Mouse (Mus musculus) heart, embryonic 14.5 days (tissue): Measurements from ENCODE around the gene Rapgef3. TPM values are rescaled to one million over a fixed set of nuclear protein-coding genes. Genes with fewer than 3 reads are reported as not detected.

Source experiments
- ATAC-seq: fragments of 200-750 bp; cut with Nextera tagmentation; 2 replicates; pipeline ENCODE4 v1.8.0; 2017; ENCODE audit warnings: low read depth, moderate TSS enrichment; ENCODE audit not compliant: insufficient number of reproducible peaks, insufficient read depth, low FRiP score
- H3K27ac ChIP-seq, 2 experiments: fragments of 200-500 bp in 1 of 2; fragments of 300-500 bp in 1 of 2; sonication (generic) in 1 of 2; replicated peaks in 1 of 2; 2 replicates each; pipeline ENCODE4 v1.5.1; 2012 to 2014; ENCODE audit warnings: low read depth in 2 of 2, low read length in 2 of 2, control low read depth in 1 of 2, mild to moderate bottlenecking in 1 of 2, mixed read lengths in 1 of 2; ENCODE audit not compliant: control insufficient read depth in 1 of 2, insufficient read depth in 1 of 2
- H3K27me3 ChIP-seq: fragments of 300-500 bp; sonication (generic); 2 replicates; pipeline ENCODE4 v1.6.1; 2014; ENCODE audit warnings: mild to moderate bottlenecking, low read length, control low read depth; ENCODE audit not compliant: control insufficient read depth, insufficient read depth
- H3K36me3 ChIP-seq: fragments of 300-500 bp; sonication (generic); 2 replicates; pipeline ENCODE4 v1.6.1; 2014; ENCODE audit warnings: mild to moderate bottlenecking, control low read depth, low read length, mixed read lengths; ENCODE audit not compliant: control insufficient read depth, insufficient read depth
- H3K4me1 ChIP-seq, 2 experiments: fragments of 200-500 bp in 1 of 2; fragments of 300-500 bp in 1 of 2; sonication (generic) in 1 of 2; 2 replicates each; pipeline ENCODE4 v1.6.1; 2012 to 2014; ENCODE audit warnings: low read length in 2 of 2, control low read depth in 1 of 2, mixed read lengths in 1 of 2; ENCODE audit not compliant: control insufficient read depth in 2 of 2, insufficient read depth in 2 of 2
- H3K4me2 ChIP-seq: fragments of 300-500 bp; sonication (generic); 2 replicates; pipeline ENCODE4 v1.6.1; 2014; ENCODE audit warnings: mild to moderate bottlenecking, low read length
- H3K4me3 ChIP-seq, 2 experiments: fragments of 200-500 bp in 1 of 2; fragments of 300-500 bp in 1 of 2; sonication (generic) in 1 of 2; 2 replicates each; pipeline ENCODE4 v1.5.1; 2012 to 2014; ENCODE audit warnings: low read length in 2 of 2, mild to moderate bottlenecking in 2 of 2, control low read depth in 1 of 2, low read depth in 1 of 2, moderate library complexity in 1 of 2; ENCODE audit not compliant: control insufficient read depth in 1 of 2, insufficient read depth in 1 of 2
- H3K9ac ChIP-seq: fragments of 300-500 bp; sonication (generic); 2 replicates; pipeline ENCODE4 v1.6.1; 2014; ENCODE audit warnings: mild to moderate bottlenecking, low read length
- H3K9me3 ChIP-seq: fragments of 300-500 bp; sonication (generic); 2 replicates; pipeline ENCODE4 v1.6.1; 2016; ENCODE audit warnings: low read length, control low read depth; ENCODE audit not compliant: control insufficient read depth
- WGBS: fragments of 180-500 bp; shearing (Covaris S2); extraction: QIAGEN DNeasy Blood & Tissue Kit; methylation state at CpG from one replicate; pipeline ENCODE4 v1.1.7; 2014; 5-methylcytosine and 5-hydroxymethylcytosine counted together
- polyA plus RNA-seq: library from polyadenylated mRNA; unstranded; fragments of >200 nt; fragmentation: Nextera tagmentation; extraction: Ambion mirVana; gene quantifications from 2 replicates; pipeline ENCODE4 v1.2.1, GENCODE M21; 2014

Gene Rapgef3
- polyA plus RNA-seq, 1 experiment from 2014 or later: 19.2 TPM

DNA sequence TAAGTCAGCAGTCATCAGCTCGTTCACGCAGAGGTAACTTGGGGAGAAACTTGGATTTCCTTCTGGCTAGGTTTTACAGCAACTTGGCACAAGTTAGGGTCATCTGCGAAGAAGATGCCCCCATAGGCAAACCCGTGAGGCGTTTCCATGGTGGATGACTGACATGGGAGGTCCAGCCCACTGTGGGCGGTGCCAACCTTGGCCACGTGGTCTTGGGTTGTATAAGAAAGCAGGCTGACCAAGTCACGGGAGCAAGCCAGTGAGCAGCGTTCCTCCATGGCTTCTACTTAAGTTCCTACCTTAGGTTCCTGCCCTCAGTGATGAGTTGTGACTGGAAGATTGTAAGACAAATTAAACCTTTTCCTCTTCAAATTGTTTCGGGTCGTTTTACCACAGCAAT, 35.8 kb downstream of the Rapgef3 start:
- Histone ChIP-seq H3K27ac (no peak overlapping the region), H3K27me3 (no peaks in the 10 kb centered on the region), H3K4me2 (no peak overlapping the region), H3K4me3 (no peak overlapping the region), H3K9ac (no peak overlapping the region), H3K36me3 (no peaks in the 10 kb centered on the region), H3K9me3 (0 out of 2 replicates have a peak, but pooled peaks cover 3% of the 10 kb centered on the region), H3K4me1 (peaks cover 4 to 8% of the 10 kb centered on the region in 2 experiments; a peak in 1 of 4 replicates)
- 86% methylated on average over 11 of the region's 11 CpGs for whole genome bisulfite sequencing
- no peak for ATAC-seq

DNA sequence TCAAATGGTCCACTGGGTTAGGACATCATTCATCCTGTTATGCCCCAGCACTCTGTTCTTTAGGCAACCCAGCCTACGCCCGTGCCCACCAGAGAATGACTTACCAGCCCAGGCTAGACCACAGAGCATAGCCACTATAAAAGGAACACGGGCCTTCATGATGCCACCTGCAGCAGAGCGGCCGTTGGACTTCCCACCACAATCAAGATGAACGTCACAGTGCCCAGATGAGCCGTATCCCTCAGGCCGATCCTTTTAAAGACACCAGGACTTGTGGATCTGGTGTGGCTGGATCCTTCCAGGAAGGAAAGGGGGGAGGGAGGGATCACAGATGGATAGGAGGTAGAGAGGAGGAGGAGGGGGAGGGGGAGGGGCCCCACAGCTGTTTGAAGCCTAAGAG, 36.7 kb downstream of the Rapgef3 start, which contains the start of gene Endou:
Gene Endou (minus strand): TSS at position 229 of the 400 bp plus-strand sequence.
- Histone ChIP-seq H3K4me3 (no peak within 1 kb of the TSS), H3K36me3 (no peaks in the 10 kb centered on the region), H3K4me2 (no peak within 1 kb of the TSS), H3K27me3 (no peaks in the 10 kb centered on the region), H3K27ac (no peak within 1 kb of the TSS), H3K4me1 (peaks cover 4 to 8% of the 10 kb centered on the region in 2 experiments; a peak in 1 of 4 replicates), H3K9me3 (0 out of 2 replicates have a peak, but pooled peaks cover 3% of the 10 kb centered on the region), H3K9ac (no peak within 1 kb of the TSS)
- ATAC-seq: no peak
- WGBS: 86% methylated on average over 8 of the region's 8 CpGs

DNA sequence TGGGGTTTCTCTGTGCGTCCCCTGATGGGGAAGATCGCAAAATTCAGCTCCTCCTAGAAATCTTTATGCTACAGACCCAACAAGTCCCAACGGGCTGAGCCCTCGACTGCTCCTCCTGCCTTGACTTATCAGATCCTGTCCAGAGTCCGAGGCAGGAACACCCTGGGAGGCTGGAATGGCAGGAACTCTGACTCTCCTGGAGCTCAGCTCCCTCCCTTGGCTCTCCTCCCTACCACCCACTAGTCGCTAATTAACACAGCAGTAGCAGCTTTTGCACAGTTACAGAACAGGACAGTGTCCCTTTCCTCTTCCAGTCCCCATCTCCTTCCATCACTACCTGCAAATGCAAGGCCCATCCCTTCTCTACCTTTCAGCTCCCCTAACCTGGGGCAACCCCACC, 37.4 kb downstream of the Rapgef3 start:
- Histone ChIP-seq H3K27ac (no peak overlapping the region), H3K4me3 (no peak overlapping the region), H3K9me3 (0 out of 2 replicates have a peak, but pooled peaks cover 3% of the 10 kb centered on the region), H3K4me2 (no peak overlapping the region), H3K36me3 (no peaks in the 10 kb centered on the region), H3K4me1 (peaks cover 4 to 8% of the 10 kb centered on the region in 2 experiments; a peak in 1 of 4 replicates), H3K27me3 (no peaks in the 10 kb centered on the region), H3K9ac (no peak overlapping the region)
- no peak for ATAC-seq
- 41% methylated on average over 6 of the region's 6 CpGs for WGBS

DNA sequence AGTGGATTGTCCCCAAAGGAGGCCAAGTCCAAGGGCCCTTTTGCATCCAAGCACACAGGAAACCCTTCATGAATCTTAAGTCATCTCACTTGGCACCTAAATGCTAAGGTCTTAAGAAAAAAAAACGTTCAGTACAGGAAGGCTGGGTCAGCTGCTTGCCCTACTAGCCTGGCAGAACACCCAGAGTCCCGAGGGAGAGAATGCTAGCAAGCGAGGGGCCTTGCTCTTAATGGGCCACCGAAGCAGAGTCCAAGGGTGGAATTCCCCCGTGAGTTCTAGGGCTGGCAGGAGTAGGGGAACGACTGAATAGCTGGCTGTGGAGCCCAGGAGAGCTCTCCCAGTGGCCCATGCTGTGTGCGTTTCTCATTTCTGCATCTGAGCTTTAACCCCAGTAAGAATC, 39.0 kb downstream of the Rapgef3 start:
- Histone ChIP-seq H3K36me3 (no peaks in the 10 kb centered on the region), H3K4me2 (no peak overlapping the region), H3K4me1 (peaks cover 4 to 8% of the 10 kb centered on the region in 2 experiments; a peak in 1 of 4 replicates), H3K27me3 (no peaks in the 10 kb centered on the region), H3K27ac (no peak overlapping the region), H3K4me3 (no peak overlapping the region), H3K9ac (no peak overlapping the region), H3K9me3 (0 out of 2 replicates have a peak, but pooled peaks cover 2% of the 10 kb centered on the region)
- WGBS: 60% methylated on average over 7 of the region's 7 CpGs
- ATAC-seq: no peak

DNA sequence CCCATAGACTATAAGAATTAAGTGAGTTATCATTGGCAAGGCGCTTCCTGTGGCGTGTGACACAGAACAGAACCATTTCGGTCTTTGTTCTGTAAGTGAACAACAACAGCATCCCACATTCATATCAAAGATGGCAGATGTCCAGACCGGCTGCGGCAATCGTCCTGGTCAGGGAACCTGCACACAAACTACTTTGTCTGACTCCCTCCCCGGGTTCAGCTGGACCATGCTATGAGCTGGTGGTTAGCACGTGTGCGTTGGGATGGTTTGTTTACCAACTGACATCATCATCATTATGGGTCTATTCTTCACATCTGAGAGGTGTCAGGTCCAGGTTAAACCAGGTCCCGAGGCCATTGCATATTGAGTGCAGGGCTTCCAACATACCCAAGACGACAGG, 39.4 kb downstream of the Rapgef3 start:
- WGBS: 56% methylated on average over 11 of the region's 11 CpGs
- Histone ChIP-seq H3K9me3 (no peaks in the 10 kb centered on the region), H3K27ac (no peak overlapping the region), H3K27me3 (no peaks in the 10 kb centered on the region), H3K4me2 (no peak overlapping the region), H3K9ac (no peak overlapping the region), H3K4me1 (peaks cover 4 to 8% of the 10 kb centered on the region in 2 experiments; a peak in 1 of 4 replicates), H3K36me3 (no peaks in the 10 kb centered on the region), H3K4me3 (no peak overlapping the region)
- no peak for ATAC-seq

DNA sequence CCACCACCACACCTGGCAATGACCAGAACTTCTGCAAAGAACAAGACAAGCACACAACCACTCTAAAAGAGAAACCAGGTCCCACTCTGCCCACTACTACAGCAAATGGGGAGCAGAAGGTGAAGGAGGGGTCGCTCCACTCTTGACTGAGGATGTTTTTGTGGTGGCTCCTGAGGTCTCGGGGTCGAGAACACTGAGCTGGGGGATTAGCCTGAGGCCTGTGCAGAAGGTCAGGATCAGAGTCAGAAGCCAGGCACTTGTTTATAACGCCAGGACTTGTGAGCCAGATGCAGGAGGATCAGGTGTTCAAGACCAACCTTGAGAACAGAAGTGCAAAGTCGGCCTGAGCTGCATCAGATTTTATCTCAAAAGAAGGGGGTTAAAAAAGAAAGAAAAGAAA, 40.3 kb downstream of the Rapgef3 start:
- Histone ChIP-seq H3K9me3 (no peaks in the 10 kb centered on the region), H3K4me3 (no peak overlapping the region), H3K4me2 (no peak overlapping the region), H3K9ac (no peak overlapping the region), H3K4me1 (peaks cover 4 to 8% of the 10 kb centered on the region in 2 experiments; a peak in 1 of 4 replicates), H3K27me3 (no peaks in the 10 kb centered on the region), H3K27ac (no peak overlapping the region), H3K36me3 (no peaks in the 10 kb centered on the region)
- ATAC-seq: no peak
- WGBS: 73% methylated on average over 5 of the region's 5 CpGs

DNA sequence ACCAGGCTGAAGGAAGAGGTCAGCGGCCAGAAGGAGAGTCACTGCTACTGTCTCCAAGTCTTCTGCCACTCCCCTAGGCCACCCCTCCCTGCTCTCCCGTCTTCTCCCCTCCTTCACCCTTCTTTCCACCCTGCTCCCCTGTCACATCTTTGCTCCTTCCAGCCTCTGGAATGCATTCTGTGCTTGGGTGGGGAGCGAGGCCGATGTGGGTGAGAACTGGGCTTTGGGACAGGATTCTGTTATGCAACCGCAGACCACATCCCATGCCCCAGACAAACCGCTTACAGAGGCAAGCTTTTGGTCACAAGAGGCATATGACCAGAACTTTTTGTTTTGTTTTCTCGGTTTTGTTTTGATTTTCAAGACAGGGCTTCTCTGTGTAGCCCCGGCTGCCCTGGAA, 40.7 kb downstream of the Rapgef3 start:
- Histone ChIP-seq H3K4me3 (no peak overlapping the region), H3K9me3 (no peaks in the 10 kb centered on the region), H3K36me3 (no peaks in the 10 kb centered on the region), H3K9ac (no peak overlapping the region), H3K4me2 (no peak overlapping the region), H3K4me1 (peaks cover 4 to 8% of the 10 kb centered on the region in 2 experiments; a peak in 1 of 4 replicates), H3K27ac (no peak overlapping the region), H3K27me3 (no peaks in the 10 kb centered on the region)
- WGBS: 69% methylated on average over 8 of the region's 8 CpGs
- ATAC-seq: no peak

DNA sequence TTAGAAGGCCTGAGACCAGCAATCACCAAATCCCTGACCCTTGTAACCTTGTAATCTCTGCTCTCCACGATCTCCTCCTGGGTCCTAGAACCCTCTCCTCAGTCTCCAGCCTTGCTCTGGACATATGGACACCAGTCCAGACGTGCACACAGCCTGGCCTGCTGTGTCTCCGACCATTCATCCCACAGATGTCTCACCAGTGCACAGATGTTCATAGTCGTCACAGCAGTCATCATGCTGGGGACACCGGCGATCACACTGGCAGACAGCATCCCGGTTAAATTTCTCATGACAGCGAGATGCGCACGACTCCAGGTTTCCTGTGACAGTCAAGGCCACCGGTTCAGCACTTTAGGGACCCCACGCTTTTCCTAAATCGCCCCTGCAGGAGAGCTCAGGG, 41.5 kb downstream of the Rapgef3 start:
- Histone ChIP-seq H3K4me3 (no peak overlapping the region), H3K27ac (no peak overlapping the region), H3K4me1 (peaks cover 4 to 8% of the 10 kb centered on the region in 2 experiments; a peak in 1 of 4 replicates), H3K36me3 (no peaks in the 10 kb centered on the region), H3K9me3 (no peaks in the 10 kb centered on the region), H3K4me2 (no peak overlapping the region), H3K27me3 (no peaks in the 10 kb centered on the region), H3K9ac (no peak overlapping the region)
- WGBS: 80% methylated on average over 13 of the region's 13 CpGs
- ATAC-seq: no peak
